Mouse (Mus musculus) limb, embryonic 13.5 days (tissue): Measurements from ENCODE around the gene Sh3glb1. TPM values are rescaled to one million over a fixed set of nuclear protein-coding genes. Genes with fewer than 3 reads are reported as not detected.
A peak's percentile ranks its signal among the peaks of the same experiment; 100 is the strongest.
"Not testable (repeated sequence)": the region's sequence is repeated elsewhere in the genome, so short reads cannot be mapped to it uniquely, and the experiment has no call there.

ENCODE experiments used
- ATAC-seq: fragments of 200-750 bp; cut with Nextera tagmentation; 2 replicates; pipeline ENCODE4 v1.8.0; 2017; ENCODE audit warnings: low read depth, moderate number of reproducible peaks, moderate TSS enrichment; ENCODE audit not compliant: low FRiP score
- H3K27ac ChIP-seq: fragments of 300-500 bp; sonication (generic); 2 replicates; pipeline ENCODE4 v1.5.1; 2015; ENCODE audit warnings: inconsistent platforms, mild to moderate bottlenecking, moderate library complexity
- H3K27me3 ChIP-seq: fragments of 300-500 bp; sonication (generic); 2 replicates; pipeline ENCODE4 v1.6.1; 2015; ENCODE audit warnings: mild to moderate bottlenecking, inconsistent platforms
- H3K36me3 ChIP-seq: fragments of 300-500 bp; sonication (generic); 2 replicates; pipeline ENCODE4 v1.6.1; 2015; ENCODE audit warnings: inconsistent platforms, mild to moderate bottlenecking, moderate library complexity
- H3K4me1 ChIP-seq: fragments of 300-500 bp; sonication (generic); 2 replicates; pipeline ENCODE4 v1.6.1; 2015; ENCODE audit warnings: inconsistent platforms
- H3K4me2 ChIP-seq: fragments of 300-500 bp; sonication (generic); replicated peaks from 2 replicates; pipeline ENCODE4 v1.6.1; 2015; ENCODE audit warnings: inconsistent platforms, mild to moderate bottlenecking, moderate library complexity
- H3K4me3 ChIP-seq: fragments of 300-500 bp; sonication (generic); 2 replicates; pipeline ENCODE4 v1.5.1; 2015; ENCODE audit warnings: moderate library complexity, mild to moderate bottlenecking, inconsistent platforms
- H3K9ac ChIP-seq: fragments of 300-500 bp; sonication (generic); 2 replicates; pipeline ENCODE4 v1.6.1; 2015; ENCODE audit warnings: mild to moderate bottlenecking, inconsistent platforms
- H3K9me3 ChIP-seq: fragments of 300-500 bp; sonication (generic); 2 replicates; pipeline ENCODE4 v1.6.1; 2016; ENCODE audit warnings: inconsistent platforms
- WGBS: fragments of 180-500 bp; shearing (Covaris S2); methylation state at CpG from one replicate; pipeline ENCODE4 v1.1.7; 2015; 5-methylcytosine and 5-hydroxymethylcytosine counted together
- polyA plus RNA-seq: library from polyadenylated mRNA; unstranded; fragments of >200 nt; fragmentation: Nextera tagmentation; extraction: Ambion mirVana; gene quantifications from 2 replicates; pipeline ENCODE4 v1.2.1, GENCODE M21; 2015

The Sh3glb1 gene
- polyA plus RNA-seq, 1 experiment from 2014 or later: 126 TPM

- no peak overlapping the region for H3K4me3 ChIP-seq
- no peak for ATAC-seq
- H3K27me3 ChIP-seq: no peaks in the 10 kb centered on the region
- H3K4me2 ChIP-seq: no peak overlapping the region
- H3K9me3 ChIP-seq: no peaks in the 10 kb centered on the region
- 40% methylated on average over 4 of the region's 4 CpGs for WGBS
- H3K27ac ChIP-seq: no peak overlapping the region
- no peak overlapping the region for H3K9ac ChIP-seq
- H3K36me3 ChIP-seq: no peaks in the 10 kb centered on the region
- H3K4me1 ChIP-seq: peaks cover 21% of the 10 kb centered on the region
Measured at GRCm38 (mm10) chr3:144723455-144723854, 3.3 kb upstream of the Sh3glb1 start.

DNA sequence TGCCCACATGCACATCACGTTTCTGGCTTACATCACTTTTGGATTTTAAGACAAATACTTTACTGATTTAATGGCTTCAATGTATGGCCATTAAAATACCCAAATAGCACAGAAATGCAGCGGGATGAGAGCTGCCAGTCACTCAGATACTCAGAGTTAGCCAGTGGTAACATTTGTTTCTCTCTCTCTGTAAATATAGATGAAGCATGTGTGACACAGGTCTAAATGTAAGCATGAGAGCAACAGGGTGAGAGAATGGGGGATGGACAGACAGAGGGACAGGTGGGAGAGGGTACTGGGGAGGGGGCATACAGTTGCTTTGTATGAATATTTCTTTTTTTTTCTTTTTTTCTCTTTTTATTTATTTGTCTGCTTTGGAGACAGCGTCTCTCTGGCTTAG is 2.4 kb upstream of the Sh3glb1 start:
- H3K4me1 ChIP-seq: peaks cover 28% of the 10 kb centered on the region
- not testable (repeated sequence) for H3K27ac ChIP-seq, H3K36me3 ChIP-seq, ATAC-seq, H3K4me2 ChIP-seq, H3K27me3 ChIP-seq, H3K9me3 ChIP-seq, H3K9ac ChIP-seq, H3K4me3 ChIP-seq
- 79% methylated on average over 3 of the region's 3 CpGs for WGBS

DNA sequence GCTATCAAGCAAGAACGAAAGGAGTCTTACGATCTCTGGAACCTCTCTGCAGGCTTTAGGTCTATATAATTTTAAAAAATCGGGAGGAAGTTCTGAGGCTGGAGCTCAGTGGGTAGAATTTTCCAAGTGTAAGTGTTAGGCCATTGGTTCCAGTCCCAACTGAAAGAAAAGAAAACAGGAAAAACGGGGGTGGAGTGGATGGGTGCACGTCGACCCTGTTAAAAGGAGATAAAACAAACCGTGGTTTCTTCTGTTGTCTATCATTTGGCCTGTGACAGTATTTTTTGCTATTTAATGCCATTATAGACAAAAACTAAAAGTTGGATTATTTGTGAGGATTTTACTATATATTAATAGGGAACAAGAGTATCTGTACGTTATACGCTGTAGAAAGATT is 1.7 kb upstream of the Sh3glb1 start:
- Histone ChIP-seq H3K9ac (no peak overlapping the region), H3K36me3 (no peaks in the 10 kb centered on the region), H3K27me3 (no peaks in the 10 kb centered on the region), H3K4me2 (no peak overlapping the region), H3K4me1 (peaks cover 33% of the 10 kb centered on the region), H3K9me3 (no peaks in the 10 kb centered on the region), H3K4me3 (no peak overlapping the region), H3K27ac (no peak overlapping the region)
- WGBS: 81% methylated on average over 9 of the region's 9 CpGs
- ATAC-seq: no peak

DNA sequence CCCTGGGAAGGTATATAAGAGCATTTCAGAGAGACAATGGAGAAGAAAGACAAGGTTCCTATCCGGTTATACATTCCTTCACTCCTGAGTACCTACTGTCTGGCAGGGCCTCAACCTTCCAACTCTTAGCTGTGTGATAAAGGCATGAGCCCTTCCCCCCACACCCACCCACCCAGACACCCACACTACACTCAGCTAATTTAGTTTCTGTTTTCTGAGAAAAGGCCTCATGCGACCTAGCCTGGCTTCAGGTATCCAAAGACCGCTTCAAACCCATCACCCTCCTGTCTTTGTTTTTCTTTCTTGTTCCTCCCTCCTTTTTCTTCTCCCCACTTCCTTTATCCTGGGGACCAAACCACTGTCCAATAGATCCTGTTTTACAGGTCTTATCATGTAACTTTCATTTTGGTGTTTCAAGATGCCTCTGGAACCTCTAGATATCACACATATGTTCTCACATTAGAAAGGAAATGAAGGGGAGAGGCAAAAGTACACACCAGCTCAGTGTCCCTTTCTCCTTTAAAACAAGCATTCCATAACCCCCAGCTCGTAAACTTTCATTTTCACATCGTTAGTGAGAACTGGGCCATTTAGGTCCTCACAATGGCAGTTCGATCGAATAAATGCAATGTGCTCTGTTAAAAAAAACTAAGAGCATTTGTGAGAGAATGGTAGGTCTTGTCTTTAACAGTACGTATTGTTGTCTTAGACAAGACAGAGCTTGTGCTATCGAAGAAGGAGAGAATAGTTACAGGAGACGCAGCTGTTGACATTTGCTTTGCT is 1.1 kb upstream of the Sh3glb1 start:
- Histone ChIP-seq H3K4me2 (peak overlapping the region; percentile 88), H3K36me3 (no peaks in the 10 kb centered on the region), H3K4me3 (peak overlapping the region; percentile 85), H3K9me3 (no peaks in the 10 kb centered on the region), H3K9ac (peak overlapping the region; percentile 57; the same call in 1 of the 2 replicates), H3K27ac (no peak overlapping the region), H3K4me1 (peaks cover 38% of the 10 kb centered on the region), H3K27me3 (no peaks in the 10 kb centered on the region)
- WGBS: 65% methylated on average over 10 of the region's 10 CpGs
- ATAC-seq: no peak

- H3K4me2 ChIP-seq: peak overlapping the region; percentile 88
- H3K27ac ChIP-seq: peak overlapping the region; percentile 98
- peak overlapping the region; percentile 85 for H3K4me3 ChIP-seq
- H3K27me3 ChIP-seq: no peaks in the 10 kb centered on the region
- peak overlapping the region; percentile 93 for H3K9ac ChIP-seq
- WGBS: under 1% methylated on average over 37 of the region's 56 CpGs
- no peaks in the 10 kb centered on the region for H3K9me3 ChIP-seq
- ATAC-seq: peak; percentile 16
- H3K36me3 ChIP-seq: no peaks in the 10 kb centered on the region
- H3K4me1 ChIP-seq: peaks cover 45% of the 10 kb centered on the region
Measured at GRCm38 (mm10) chr3:144719088-144719900, 841 bp downstream of the Sh3glb1 start.

GRCm38 (mm10) chr3:144718706-144719087 is 1.4 kb downstream of the Sh3glb1 start:
- ATAC-seq: no peak
- peaks cover 4% of the 10 kb centered on the region; the same call in 1 of the 2 replicates for H3K36me3 ChIP-seq
- WGBS: 20% methylated on average over 7 of the region's 7 CpGs
- H3K4me1 ChIP-seq: peaks cover 45% of the 10 kb centered on the region
- H3K27me3 ChIP-seq: no peaks in the 10 kb centered on the region
- peak overlapping the region; percentile 93 for H3K9ac ChIP-seq
- peak overlapping the region; percentile 88 for H3K4me2 ChIP-seq
- H3K27ac ChIP-seq: peak overlapping the region; percentile 98; the same call in 1 of the 2 replicates
- H3K4me3 ChIP-seq: peak overlapping the region; percentile 85
- no peaks in the 10 kb centered on the region for H3K9me3 ChIP-seq

GRCm38 (mm10) chr3:144717835-144718234 is 2.3 kb downstream of the Sh3glb1 start:
- H3K4me1 ChIP-seq: peaks cover 45% of the 10 kb centered on the region
- peaks cover 6% of the 10 kb centered on the region; the same call in 1 of the 2 replicates for H3K36me3 ChIP-seq
- H3K27me3 ChIP-seq: no peaks in the 10 kb centered on the region
- peak overlapping the region; percentile 26 for H3K4me3 ChIP-seq
- no peaks in the 10 kb centered on the region for H3K9me3 ChIP-seq
- no peak for ATAC-seq
- peak overlapping the region; percentile 52 for H3K4me2 ChIP-seq
- H3K27ac ChIP-seq: no peak overlapping the region
- H3K9ac ChIP-seq: no peak overlapping the region; the same call in 1 of the 2 replicates
- 86% methylated on average over 6 of the region's 6 CpGs for WGBS

- H3K27ac ChIP-seq: no peak overlapping the region
- no peak overlapping the region for H3K4me3 ChIP-seq
- no peak overlapping the region for H3K9ac ChIP-seq
- H3K4me2 ChIP-seq: no peak overlapping the region
- H3K4me1 ChIP-seq: peaks cover 45% of the 10 kb centered on the region
- H3K9me3 ChIP-seq: no peaks in the 10 kb centered on the region
- ATAC-seq: no peak
- no peaks in the 10 kb centered on the region for H3K27me3 ChIP-seq
- H3K36me3 ChIP-seq: peaks cover 10% of the 10 kb centered on the region
- 58% methylated on average over 3 of the region's 3 CpGs for WGBS
Measured at GRCm38 (mm10) chr3:144717121-144717520, 3.0 kb downstream of the Sh3glb1 start.

DNA sequence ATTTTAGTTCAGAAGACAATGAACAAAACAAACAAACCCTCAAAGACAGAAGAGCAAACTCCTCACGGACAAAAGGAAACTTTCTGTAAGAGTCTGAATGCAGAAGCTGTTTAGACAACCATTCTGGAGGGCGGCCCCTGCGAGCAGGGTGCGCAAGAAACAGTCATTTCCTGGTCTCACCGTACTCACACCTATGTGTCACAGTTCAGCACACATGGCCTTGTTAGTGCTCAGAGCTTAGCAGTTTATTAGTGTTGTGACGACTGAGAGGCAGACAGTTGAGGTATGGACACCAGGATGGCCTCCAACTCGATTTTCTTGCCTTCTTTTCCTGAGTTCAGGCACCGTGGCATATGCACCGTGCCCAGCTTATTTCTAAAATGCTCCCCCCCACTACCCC is 4.2 kb downstream of the Sh3glb1 start:
- 0 out of 2 replicates have a peak overlapping the region, but pooled peaks have one; percentile 19 for H3K9ac ChIP-seq
- 49% methylated on average over 9 of the region's 9 CpGs for WGBS
- H3K4me1 ChIP-seq: peaks cover 36% of the 10 kb centered on the region
- H3K27ac ChIP-seq: no peak overlapping the region
- H3K27me3 ChIP-seq: no peaks in the 10 kb centered on the region
- ATAC-seq: no peak
- H3K9me3 ChIP-seq: no peaks in the 10 kb centered on the region
- H3K36me3 ChIP-seq: peaks cover 23% of the 10 kb centered on the region
- peak overlapping the region; percentile 28 for H3K4me2 ChIP-seq
- H3K4me3 ChIP-seq: peak overlapping the region; percentile 15; the same call in 1 of the 2 replicates

DNA sequence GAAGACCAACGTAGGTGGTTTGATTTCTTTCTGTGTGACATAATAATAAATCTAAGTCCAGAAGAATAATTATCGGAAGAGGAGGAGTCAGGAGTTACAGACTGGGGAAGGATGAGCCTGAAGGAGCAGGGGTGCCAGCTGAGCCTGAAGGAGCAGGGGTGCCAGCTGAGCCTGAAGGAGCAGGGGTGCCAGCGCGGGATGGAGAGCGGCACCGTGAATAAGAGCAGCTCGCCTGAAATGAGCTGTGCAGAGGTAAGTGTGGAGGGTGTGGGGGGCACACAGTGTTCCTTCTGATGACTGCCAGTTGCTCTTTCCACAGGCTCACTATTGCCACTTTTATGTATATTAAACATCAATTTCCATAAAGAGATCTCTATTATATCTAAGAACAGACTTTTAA is 5.1 kb downstream of the Sh3glb1 start:
- 84% methylated on average over 7 of the region's 7 CpGs for WGBS
- Histone ChIP-seq H3K9me3 (no peaks in the 10 kb centered on the region), H3K4me2 (no peak overlapping the region), H3K36me3 (peaks cover 24% of the 10 kb centered on the region), H3K27ac (no peak overlapping the region), H3K4me1 (peaks cover 32% of the 10 kb centered on the region), H3K9ac (no peak overlapping the region), H3K4me3 (no peak overlapping the region), H3K27me3 (no peaks in the 10 kb centered on the region)
- ATAC-seq: no peak

DNA sequence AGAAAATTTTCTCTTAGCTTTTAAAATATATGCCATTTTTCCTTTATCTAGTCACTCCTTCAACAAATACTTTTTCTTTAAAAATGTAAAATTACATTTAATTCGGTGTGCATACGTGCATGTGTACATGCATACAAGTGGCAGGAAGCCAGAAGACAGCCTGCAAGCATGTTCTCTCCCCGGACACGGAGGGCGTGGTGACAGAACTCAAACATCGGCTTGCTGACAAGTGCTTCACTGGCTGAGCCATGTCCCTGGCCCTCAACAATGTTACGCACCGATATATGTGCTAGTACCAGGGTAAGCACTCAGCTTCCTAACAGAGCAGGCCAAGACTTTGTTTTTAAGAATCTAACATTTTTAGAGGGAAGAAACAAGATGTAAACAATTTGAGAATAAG is 5.5 kb downstream of the Sh3glb1 start:
- Histone ChIP-seq H3K27me3 (no peaks in the 10 kb centered on the region), H3K27ac (no peak overlapping the region), H3K4me3 (no peak overlapping the region), H3K4me1 (peaks cover 32% of the 10 kb centered on the region), H3K9me3 (no peaks in the 10 kb centered on the region), H3K4me2 (no peak overlapping the region), H3K9ac (no peak overlapping the region), H3K36me3 (peaks cover 24% of the 10 kb centered on the region)
- no peak for ATAC-seq
- WGBS: 87% methylated on average over 8 of the region's 8 CpGs

- 69% methylated on average over 7 of the region's 7 CpGs for WGBS
- H3K36me3 ChIP-seq: peaks cover 24% of the 10 kb centered on the region
- H3K4me2 ChIP-seq: no peak overlapping the region
- H3K4me1 ChIP-seq: peaks cover 31% of the 10 kb centered on the region
- H3K27ac ChIP-seq: no peak overlapping the region
- no peaks in the 10 kb centered on the region for H3K9me3 ChIP-seq
- no peak overlapping the region for H3K9ac ChIP-seq
- no peaks in the 10 kb centered on the region for H3K27me3 ChIP-seq
- H3K4me3 ChIP-seq: no peak overlapping the region
- ATAC-seq: no peak
Measured at GRCm38 (mm10) chr3:144714126-144714525, 6.0 kb downstream of the Sh3glb1 start.
